Mouse (Mus musculus) cerebellum, adult 9-10 months (tissue): ENCODE data around the gene Celf5.

ENCODE experiments used
- DNase-seq: peaks from one replicate; pipeline ENCODE4 v3.0.0; 2022

The Celf5 gene

GRCm38 (mm10) chr10:81497401-81498270, 15.1 kb upstream of the Celf5 start:
- DNase-seq = peak; percentile 71

- peak; percentile 68 for DNase-seq
Observed at GRCm38 (mm10) chr10:81496969-81497368, 14.5 kb upstream of the Celf5 start.

- DNase-seq = peak; percentile 98
Observed at GRCm38 (mm10) chr10:81496264-81496901, 13.9 kb upstream of the Celf5 start, which contains the start of gene Ncln. Ncln (minus strand) TSS chr10:81496392.

- DNase-seq = peak; percentile 76
Observed at GRCm38 (mm10) chr10:81495616-81496263, 13.2 kb upstream of the Celf5 start.

- DNase-seq = no peak
Observed at GRCm38 (mm10) chr10:81495151-81495550, 12.6 kb upstream of the Celf5 start.

GRCm38 (mm10) chr10:81494260-81495041, 11.9 kb upstream of the Celf5 start:
- peak; percentile 57 for DNase-seq

GRCm38 (mm10) chr10:81493601-81494220, 11.2 kb upstream of the Celf5 start:
- DNase-seq = peak; percentile 49

- peak; percentile 36 for DNase-seq
Observed at GRCm38 (mm10) chr10:81492606-81493240, 10.2 kb upstream of the Celf5 start.

- no peak for DNase-seq
Observed at GRCm38 (mm10) chr10:81491018-81491417, 8.5 kb upstream of the Celf5 start.

- DNase-seq = no peak
Observed at GRCm38 (mm10) chr10:81489941-81490340, 7.4 kb upstream of the Celf5 start.

GRCm38 (mm10) chr10:81488081-81488480, 5.6 kb upstream of the Celf5 start:
- DNase-seq = no peak

- no peak for DNase-seq
Observed at GRCm38 (mm10) chr10:81486496-81486895, 4.0 kb upstream of the Celf5 start.

GRCm38 (mm10) chr10:81485479-81486018, 3.0 kb upstream of the Celf5 start:
- no peak for DNase-seq

GRCm38 (mm10) chr10:81485060-81485449, 2.5 kb upstream of the Celf5 start:
- DNase-seq = no peak

GRCm38 (mm10) chr10:81484441-81485059, 2.0 kb upstream of the Celf5 start:
- DNase-seq = no peak

- DNase-seq = peak; percentile 66
Observed at GRCm38 (mm10) chr10:81483983-81484382, 1.5 kb upstream of the Celf5 start.

- no peak for DNase-seq
Observed at GRCm38 (mm10) chr10:81481605-81482532, 640 bp downstream of the Celf5 start.

- no peak for DNase-seq
Observed at GRCm38 (mm10) chr10:81474461-81474860, 8.0 kb downstream of the Celf5 start.

GRCm38 (mm10) chr10:81473003-81473451, 9.5 kb downstream of the Celf5 start:
- DNase-seq = peak; percentile 68
